Mouse (Mus musculus) lung, postnatal 36 days (tissue): ENCODE results near the gene Pla2g7.

Experiments
- DNase-seq: peaks from one replicate; pipeline ENCODE4 v3.0.0; 2022; ENCODE audit warnings: mixed read lengths

The Pla2g7 gene

GRCm38 (mm10) chr17:43581012-43581467 lies 13.1 kb downstream of the Pla2g7 start:
- peak; percentile 5 for DNase-seq

- no peak for DNase-seq
These were observed 16.9 kb downstream of the Pla2g7 start for GRCm38 (mm10) chr17:43584771-43585170.

- no peak for DNase-seq
These were observed 19.4 kb downstream of the Pla2g7 start for GRCm38 (mm10) chr17:43587278-43587677.

DNA sequence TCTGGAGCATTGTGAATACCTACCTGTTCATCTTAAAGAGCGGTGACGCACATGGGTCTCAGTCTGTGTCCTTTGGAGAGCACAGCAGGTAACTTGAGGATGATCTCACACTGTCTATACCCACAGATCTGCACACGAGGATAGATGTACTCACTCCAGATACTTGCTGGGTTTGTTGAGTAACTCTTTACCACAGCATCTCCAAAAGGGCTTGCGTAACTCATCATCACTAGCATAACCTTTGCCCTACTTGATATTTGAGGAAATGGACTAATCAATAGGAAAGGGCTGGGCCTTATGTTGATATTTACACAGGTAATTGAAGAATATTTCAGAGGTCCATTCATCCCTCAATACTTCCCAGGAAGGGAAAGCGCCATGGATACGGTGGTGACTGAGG lies 21.9 kb downstream of the Pla2g7 start:
- DNase-seq, result no peak

GRCm38 (mm10) chr17:43590531-43590930 lies 22.6 kb downstream of the Pla2g7 start:
- no peak for DNase-seq

DNA sequence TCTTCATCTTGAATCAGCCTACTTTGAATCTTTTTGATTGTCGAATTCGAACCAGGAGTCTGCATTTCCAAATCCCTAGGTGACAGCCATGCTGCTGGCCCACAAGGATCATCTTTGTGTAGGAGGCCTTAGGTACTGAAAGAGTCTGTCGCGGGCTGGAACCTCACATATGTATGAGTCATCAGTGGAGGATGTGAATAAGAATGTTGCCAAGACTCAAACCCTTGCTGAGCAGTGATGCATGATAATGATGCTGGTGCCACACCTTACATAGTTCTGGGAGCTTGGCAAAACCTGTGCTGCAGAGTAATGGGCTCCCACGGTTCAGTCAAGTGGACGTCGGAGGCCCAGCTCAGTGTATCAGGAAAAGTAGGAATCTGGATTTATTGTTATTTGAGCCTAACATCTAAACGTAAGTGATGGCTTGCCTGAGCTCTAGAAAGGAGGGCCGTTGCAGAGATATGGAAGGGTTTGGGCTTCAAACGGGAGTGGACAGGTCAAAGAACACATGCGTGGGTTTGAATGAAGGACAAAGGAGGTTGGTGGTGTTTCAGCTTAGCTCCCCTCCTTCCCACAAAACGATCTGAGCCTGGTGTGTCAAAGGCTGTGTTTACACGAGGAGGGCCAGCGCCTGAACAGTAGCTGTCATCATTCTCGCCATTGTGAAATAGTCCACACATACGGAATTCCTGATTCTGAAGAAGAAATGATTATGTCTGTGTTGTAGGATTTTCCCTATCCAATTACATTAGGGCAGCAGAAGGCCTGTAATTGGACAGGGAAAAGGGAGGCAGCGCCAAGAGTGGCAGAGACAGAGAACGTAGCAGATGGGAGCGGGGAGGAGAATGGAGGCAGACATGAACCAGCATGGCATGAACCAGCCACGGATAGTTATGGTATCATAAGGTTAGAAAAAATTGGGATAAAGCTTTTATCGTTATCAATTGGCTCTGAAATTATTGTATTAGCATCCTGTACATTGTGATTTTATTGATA lies 24.7 kb downstream of the Pla2g7 start:
- no peak for DNase-seq

DNA sequence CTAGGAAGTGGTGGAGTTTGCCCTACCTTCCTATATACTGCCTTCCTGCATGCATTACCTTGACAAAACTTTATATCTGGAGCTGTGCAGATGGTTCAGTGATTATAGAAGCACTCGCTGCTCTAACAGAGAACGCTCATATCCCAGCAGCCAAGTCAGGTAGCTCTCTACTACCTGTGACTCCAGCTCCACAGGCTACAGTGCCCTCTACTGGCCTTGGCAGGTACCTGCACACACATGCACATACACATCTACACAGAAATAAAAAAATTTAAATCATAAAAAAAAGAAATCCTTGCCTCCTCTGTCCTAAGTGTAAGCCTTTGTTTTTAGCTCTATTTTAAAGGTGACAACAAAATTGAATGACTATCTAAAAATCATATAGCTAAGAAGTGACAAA lies 29.8 kb downstream of the Pla2g7 start:
- DNase-seq, result no peak

DNA sequence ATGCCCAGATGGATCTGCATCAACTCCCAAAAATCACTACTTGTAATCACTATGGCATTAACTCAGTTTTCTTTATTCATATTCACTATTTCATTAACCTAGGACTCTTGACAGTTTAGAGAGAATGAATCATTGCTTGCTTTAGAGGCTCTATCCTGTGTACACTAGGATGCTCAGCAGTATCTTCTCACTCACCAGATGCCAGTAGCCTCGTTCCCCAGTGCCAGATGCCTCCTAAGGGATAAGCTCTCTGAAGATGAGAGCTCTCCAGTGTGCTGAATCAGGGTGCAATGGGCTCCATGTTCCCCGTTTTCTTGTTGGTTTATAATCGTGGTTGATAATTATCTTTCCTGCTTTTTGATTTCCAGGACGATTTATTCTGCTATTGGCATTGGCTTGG lies 30.8 kb downstream of the Pla2g7 start:
- no peak for DNase-seq

DNA sequence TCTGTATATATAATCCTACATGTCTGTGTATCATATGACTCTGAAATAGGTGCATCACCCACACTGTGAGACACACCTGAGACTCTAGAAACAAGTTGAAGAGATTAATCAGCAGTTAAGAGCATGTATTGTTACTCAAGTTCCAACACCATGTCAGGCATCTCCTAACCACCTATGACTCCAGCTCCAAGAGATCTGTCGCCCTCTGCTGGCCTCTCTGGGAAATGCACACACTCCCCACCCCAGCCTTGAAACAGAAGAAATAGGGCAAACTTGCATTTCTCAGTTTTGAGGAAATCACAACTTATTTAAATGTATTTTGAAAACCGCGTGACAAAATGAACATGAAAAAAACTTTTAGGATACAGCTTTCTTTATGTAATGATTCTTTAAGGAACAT lies 38.8 kb downstream of the Pla2g7 start:
- DNase-seq, result peak; percentile 83

DNA sequence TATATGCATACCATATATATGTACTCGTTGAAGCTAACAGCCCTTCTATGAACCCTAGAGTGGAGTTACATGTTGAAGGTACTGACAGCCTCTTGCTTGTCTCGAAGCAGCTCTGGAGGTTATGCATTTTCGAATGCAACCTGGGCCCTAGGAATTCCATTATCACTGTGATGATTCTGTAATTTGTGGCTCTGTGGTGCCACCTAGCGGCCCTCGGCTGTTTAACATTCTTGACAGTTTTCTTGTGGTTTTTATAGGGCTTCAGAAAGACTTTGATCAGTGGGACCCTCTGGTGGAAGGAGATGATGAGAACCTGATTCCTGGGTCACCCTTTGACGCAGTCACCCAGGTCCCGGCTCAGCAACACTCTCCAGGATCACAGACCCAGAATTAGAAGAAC lies 43.7 kb downstream of the Pla2g7 start:
- DNase-seq, result peak; percentile 56

GRCm38 (mm10) chr17:43612221-43612620 lies 44.3 kb downstream of the Pla2g7 start:
- no peak for DNase-seq

- DNase-seq, result no peak
These were observed 51.3 kb downstream of the Pla2g7 start for GRCm38 (mm10) chr17:43619156-43619555.

- no peak for DNase-seq
These were observed 54.2 kb downstream of the Pla2g7 start for GRCm38 (mm10) chr17:43622076-43622475.

DNA sequence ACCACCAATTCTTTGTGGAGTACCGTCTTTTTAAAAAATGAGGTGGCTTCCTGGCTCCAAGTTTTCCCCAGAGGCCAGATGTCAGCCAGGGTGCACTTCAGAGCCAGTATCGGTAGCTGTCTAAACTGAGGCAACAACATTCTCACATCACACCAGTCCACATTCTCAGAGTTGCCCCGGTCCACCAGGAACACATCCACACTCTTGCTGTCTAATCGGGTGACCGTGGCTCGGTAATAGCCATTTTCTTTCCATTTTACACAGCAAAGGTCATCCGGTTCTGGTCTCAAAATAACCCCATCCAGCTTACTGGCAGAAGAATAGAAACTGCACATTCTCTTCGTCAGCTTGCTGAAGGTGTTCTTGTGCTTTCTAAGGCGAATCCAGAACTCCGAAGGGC lies 60.3 kb downstream of the Pla2g7 start:
- DNase-seq, result no peak

GRCm38 (mm10) chr17:43629026-43629495 lies 61.2 kb downstream of the Pla2g7 start:
- no peak for DNase-seq

GRCm38 (mm10) chr17:43629496-43630426 lies 61.9 kb downstream of the Pla2g7 start, which contains the start of gene Tdrd6:
TSS of gene Tdrd6 (minus strand) at chr17:43630299.
- DNase-seq, result no peak

DNA sequence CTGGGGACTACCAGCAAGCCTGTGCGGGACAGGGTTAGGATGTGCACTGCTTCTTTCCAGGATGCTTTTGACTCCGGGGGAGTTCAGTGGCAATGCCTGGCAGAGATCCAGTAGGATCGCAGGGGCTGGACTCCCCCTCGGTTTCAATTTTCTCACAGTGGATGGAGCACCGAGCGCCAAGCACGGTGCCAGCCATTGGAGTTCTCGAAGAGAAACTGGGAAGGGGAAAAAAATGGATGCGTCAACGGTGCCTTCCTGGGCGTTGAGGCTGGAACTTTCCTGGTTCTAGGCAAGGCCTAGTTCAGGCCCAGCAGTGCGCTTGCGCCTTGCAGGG lies 62.5 kb downstream of the Pla2g7 start:
- DNase-seq, result no peak

- no peak for DNase-seq
These were observed 69.2 kb downstream of the Pla2g7 start for GRCm38 (mm10) chr17:43637146-43637545.

DNA sequence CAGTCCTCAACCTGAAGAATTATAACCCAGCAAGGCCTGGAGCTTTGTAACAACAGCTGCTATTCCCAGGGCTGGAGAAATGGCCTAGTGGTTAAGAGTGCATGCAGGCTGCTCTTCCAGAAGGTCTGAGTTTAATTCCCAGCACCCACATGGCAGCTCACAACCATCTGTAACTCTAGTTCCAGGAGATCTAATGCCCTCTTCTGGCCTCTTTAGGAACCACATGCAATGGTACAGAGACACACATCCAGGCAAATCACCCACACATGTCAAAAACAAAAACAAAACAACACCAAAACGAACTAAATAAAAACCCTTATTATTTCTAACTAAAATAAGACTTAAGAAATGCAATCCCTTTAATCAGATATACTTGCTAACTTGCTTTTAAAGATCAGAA lies 72.9 kb downstream of the Pla2g7 start:
- peak; percentile 3 for DNase-seq

DNA sequence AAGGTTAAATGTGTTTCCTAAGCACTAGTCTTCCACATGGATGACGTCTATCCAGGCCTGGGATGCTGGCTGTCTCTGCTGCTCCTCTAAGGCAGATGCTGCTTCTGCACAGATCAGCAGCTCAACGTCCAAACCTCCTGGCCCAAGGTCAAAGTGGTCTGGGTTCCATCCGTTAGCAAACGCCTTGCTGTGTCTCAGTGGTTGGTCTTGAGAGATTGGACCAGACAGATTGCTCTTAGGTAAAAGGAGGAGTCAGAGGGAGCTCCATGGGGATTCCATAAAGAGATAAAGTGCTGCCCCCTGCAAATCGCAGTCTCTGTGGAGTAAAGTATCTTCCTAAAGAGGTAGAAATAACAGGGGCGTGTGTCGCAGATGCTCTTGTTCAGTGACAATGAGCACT lies 75.3 kb downstream of the Pla2g7 start:
- no peak for DNase-seq

DNA sequence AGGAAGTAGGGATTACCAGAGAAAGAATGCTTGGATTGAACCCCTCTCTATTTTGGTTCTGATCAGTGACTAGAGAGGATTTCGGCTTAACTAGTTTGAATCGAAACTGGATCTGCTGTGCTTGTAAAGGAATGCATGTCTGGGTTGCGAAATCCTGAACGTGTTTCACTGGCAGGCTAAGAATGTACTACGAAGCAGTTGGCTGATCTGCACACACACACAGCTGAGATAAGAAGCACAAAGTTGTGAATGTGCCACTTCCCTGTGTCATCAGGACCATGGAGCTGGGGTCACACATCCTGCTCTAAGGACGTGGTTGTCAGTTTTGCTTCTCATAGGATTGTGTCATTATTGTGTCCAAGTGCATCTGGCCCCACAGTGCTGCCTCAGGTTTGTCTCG lies 76.5 kb downstream of the Pla2g7 start:
- peak; percentile 65 for DNase-seq

- DNase-seq, result no peak
These were observed 77.2 kb downstream of the Pla2g7 start for GRCm38 (mm10) chr17:43645136-43645535.

- DNase-seq, result no peak
These were observed 79.0 kb downstream of the Pla2g7 start for GRCm38 (mm10) chr17:43646925-43647324.
